10 mouse cellular contexts compared by ENCODE assay signal in genomic region chr19:34241247-34241915, GRCm38 (mm10). TPM values are rescaled to one million over a fixed set of nuclear protein-coding genes. Genes with fewer than 3 reads are reported as not detected.
DNase-seq lines count a peak whose midpoint lies in the region; ATAC-seq and TF ChIP-seq lines count a peak whose summit lies in the region.
"Had no signal": no experiment of that assay in that cellular context is flagged by ENCODE, and none has a peak within 500 bp of the region (broad histone marks: within the 10 kb centered on the region; RNA-seq: fewer than 3 reads in every experiment).

No protein-coding gene starts in this region.

- WGBS in kidney, adult 2 months: 63% methylated on average over 15 of the region's 15 CpGs
- 66% methylated on average over 15 of the region's 15 CpGs for WGBS in kidney, embryonic 14.5 days
- WGBS in heart, embryonic 10.5 days: 65% methylated on average over 15 of the region's 15 CpGs

- H3K27ac ChIP-seq in kidney, adult 2 months (ENCODE audit: insufficient read depth, low read depth, low read length): no peak overlapping the region
- no peak overlapping the region for H3K27ac ChIP-seq in kidney, embryonic 14.5 days (ENCODE audit: low read depth, low read length)
- no peak overlapping the region for H3K27ac ChIP-seq in heart, embryonic 10.5 days
- H3K27ac ChIP-seq: embryonic facial prominence, embryonic 12.5 days; limb, embryonic 13.5 days had no signal

- H3K9ac ChIP-seq in kidney, embryonic 14.5 days (ENCODE audit: low read depth, low read length): no peak overlapping the region
- H3K9ac ChIP-seq: embryonic facial prominence, embryonic 12.5 days; limb, embryonic 13.5 days had no signal

- intact Hi-C loops in gastrocnemius, postnatal 36 days (cut with DNase I): loop anchor here (5.0 to 10.0 kb wide), 2 partner anchors 91 to 393 kb away; no protein-coding TSS in a partner anchor

- H3K36me3 ChIP-seq in kidney, adult 2 months (ENCODE audit: control insufficient read depth, insufficient read depth, low read length): no peaks in the 10 kb centered on the region
- H3K36me3 ChIP-seq in kidney, embryonic 14.5 days (ENCODE audit: control insufficient read depth, insufficient read depth, low read length): no peaks in the 10 kb centered on the region
- H3K36me3 ChIP-seq in heart, embryonic 10.5 days: peaks cover 48% of the 10 kb centered on the region
- H3K36me3 ChIP-seq: embryonic facial prominence, embryonic 12.5 days had no signal

- in situ Hi-C loops in Patski (cut with MboI; ENCODE audit: low pct_unique_long_range_greater_than_20kb): loop anchor here (5.0 to 25.0 kb wide), 3 partner anchors 91 to 854 kb away; partner anchors contain the start of gene Rnls

- DNase-seq in kidney, adult 2 months: peak; percentile 59
- DNase-seq in CD4-positive, CD25-positive, alpha-beta regulatory T cell, adult 2 months (ENCODE audit: low read depth, low spot score): peak; percentile 70
- DNase-seq in Patski (ENCODE audit: low read depth, low spot score): no peak
- no peak for DNase-seq in urinary bladder, postnatal 10 days (ENCODE audit: low spot score)
- no peak for DNase-seq in gastrocnemius, postnatal 36 days
- DNase-seq in heart, embryonic 10.5 days (ENCODE audit: low spot score): no peak

- TF ChIP-seq CTCF in kidney, adult 2 months (conservative IDR thresholded peaks at IDR 0.05; ENCODE audit: insufficient read depth, insufficient read length, low read depth, low read length): peak; percentile 30; the same call in 1 of the 2 replicates
- TF ChIP-seq CTCF in Patski (IDR thresholded peaks at IDR 0.05): peak; percentile 64

- H3K4me1 ChIP-seq in kidney, adult 2 months (ENCODE audit: control insufficient read depth, insufficient read depth, low read length): no peaks in the 10 kb centered on the region
- no peaks in the 10 kb centered on the region for H3K4me1 ChIP-seq in kidney, embryonic 14.5 days (ENCODE audit: control insufficient read depth, insufficient read depth, low read length)
- no peaks in the 10 kb centered on the region for H3K4me1 ChIP-seq in heart, embryonic 10.5 days
- H3K4me1 ChIP-seq: embryonic facial prominence, embryonic 12.5 days; limb, embryonic 13.5 days had no signal

- no peak for TF ChIP-seq POLR2A in kidney, adult 2 months (IDR thresholded peaks at IDR 0.05; ENCODE audit: low read depth, low read length)

- CTCF ChIA-PET in Patski (lab: Charles Lee): interaction anchor here (0.9 to 1.5 kb wide), 12 partner anchors 10 to 252 kb away, joined by 3 to 7 read pairs (median 3); no protein-coding TSS in a partner anchor

- no peak overlapping the region for H3K4me3 ChIP-seq in kidney, adult 2 months (ENCODE audit: insufficient read depth, low read depth, low read length)
- no peak overlapping the region for H3K4me3 ChIP-seq in kidney, embryonic 14.5 days (ENCODE audit: low read length)
- no peak overlapping the region for H3K4me3 ChIP-seq in heart, embryonic 10.5 days
- H3K4me3 ChIP-seq: embryonic facial prominence, embryonic 12.5 days; limb, embryonic 13.5 days had no signal

- H3K4me2 ChIP-seq in kidney, embryonic 14.5 days (replicated peaks; ENCODE audit: low read depth, low read length): no peak overlapping the region
- H3K4me2 ChIP-seq: embryonic facial prominence, embryonic 12.5 days; limb, embryonic 13.5 days had no signal

- H3K9me3 ChIP-seq in kidney, embryonic 14.5 days (ENCODE audit: control insufficient read depth, low read length): no peaks in the 10 kb centered on the region
- no peaks in the 10 kb centered on the region for H3K9me3 ChIP-seq in heart, embryonic 10.5 days
- H3K9me3 ChIP-seq: embryonic facial prominence, embryonic 12.5 days; limb, embryonic 13.5 days had no signal

- POLR2A ChIA-PET in Patski (lab: Charles Lee): no interaction called here

- no peaks in the 10 kb centered on the region for H3K27me3 ChIP-seq in kidney, adult 2 months (replicated peaks; ENCODE audit: control insufficient read depth, insufficient read depth, low read length)
- no peaks in the 10 kb centered on the region for H3K27me3 ChIP-seq in kidney, embryonic 14.5 days (ENCODE audit: control insufficient read depth, insufficient read depth, low read length)
- H3K27me3 ChIP-seq in Patski: no peaks in the 10 kb centered on the region
- H3K27me3 ChIP-seq in heart, embryonic 10.5 days (ENCODE audit: insufficient read depth, poor library complexity, severe bottlenecking): no peaks in the 10 kb centered on the region
- H3K27me3 ChIP-seq: embryonic facial prominence, embryonic 12.5 days; limb, embryonic 13.5 days had no signal

- ATAC-seq in kidney, embryonic 14.5 days (ENCODE audit: low FRiP score, low TSS enrichment): no peak
- no peak for ATAC-seq in Patski
- peak; percentile 62 for ATAC-seq in inflammation-experienced regulatory T-cells, adult 6 months

RNA-seq across cellular contexts. Expression of gene Acta2, which starts 14.0 kb away (rescaled TPM):
- 88.2 and 172 TPM in 2 replicates for polyA plus RNA-seq in kidney, adult 2 months (2012; rRNA removed)
- polyA plus RNA-seq in kidney, embryonic 14.5 days (2014; fragmentation: Nextera tagmentation; extraction: Ambion mirVana): 64.4 and 115 TPM in 2 replicates
- polyA plus RNA-seq in Patski (2021): 787 TPM
- under 1 TPM in 2 of 3 experiments, not detected in 1; 0.16 to 0.64 TPM for polyA plus RNA-seq in inflammation-experienced regulatory T-cells, adult 6 months (2017; shearing (Covaris generic))
- 10 to 100 TPM; 38.5 to 49.4 TPM for total RNA-seq in gastrocnemius, postnatal 36 days (2021)
- 1,821 and 2,118 TPM in 2 replicates for polyA plus RNA-seq in heart, embryonic 10.5 days (2016; fragmentation: Nextera tagmentation; extraction: Ambion mirVana)

RNA-seq across cellular contexts. Expression of gene Fas, which starts 49.1 kb away (rescaled TPM):
- polyA plus RNA-seq in kidney, adult 2 months (2012; rRNA removed): 3.7 and 4.6 TPM in 2 replicates
- 1.8 and 3.1 TPM in 2 replicates for polyA plus RNA-seq in kidney, embryonic 14.5 days (2014; fragmentation: Nextera tagmentation; extraction: Ambion mirVana)
- 21.0 TPM for polyA plus RNA-seq in Patski (2021)
- polyA plus RNA-seq in inflammation-experienced regulatory T-cells, adult 6 months (2017; shearing (Covaris generic)): 100 to 1,000 TPM; 124 to 144 (median 139) TPM
- 1 to 10 TPM; 4.6 to 5.0 TPM for total RNA-seq in gastrocnemius, postnatal 36 days (2021)
- 1.1 and 4.8 TPM in 2 replicates for polyA plus RNA-seq in heart, embryonic 10.5 days (2016; fragmentation: Nextera tagmentation; extraction: Ambion mirVana)

RNA-seq across cellular contexts. Expression of gene Stambpl1, which starts 49.4 kb away (rescaled TPM):
- polyA plus RNA-seq in kidney, adult 2 months (2012; rRNA removed): 1.6 and 2.2 TPM in 2 replicates
- polyA plus RNA-seq in kidney, embryonic 14.5 days (2014; fragmentation: Nextera tagmentation; extraction: Ambion mirVana): 4.6 and 5.5 TPM in 2 replicates
- 21.6 TPM for polyA plus RNA-seq in Patski (2021)
- 10 to 100 TPM; 55.7 to 96.7 (median 78.8) TPM for polyA plus RNA-seq in inflammation-experienced regulatory T-cells, adult 6 months (2017; shearing (Covaris generic))
- under 1 TPM; 0.79 TPM for total RNA-seq in gastrocnemius, postnatal 36 days (2021)
- polyA plus RNA-seq in heart, embryonic 10.5 days (2016; fragmentation: Nextera tagmentation; extraction: Ambion mirVana): 3.9 and 6.3 TPM in 2 replicates

Comparison
In these comparisons a context has a peak if more than half of its experiments do, and no peak if none do; other contexts are left out.
1. DNase-seq: peak in kidney, adult 2 months (single experiment) and CD4-positive, CD25-positive, alpha-beta regulatory T cell, adult 2 months (single experiment); none in Patski (single experiment), urinary bladder, postnatal 10 days (single experiment), gastrocnemius, postnatal 36 days (0 of 2) and heart, embryonic 10.5 days (single experiment).
2. RNA of gene Acta2, which starts 14.0 kb away (polyA plus RNA-seq): 1,821 to 2,118 TPM in heart, embryonic 10.5 days, 787 TPM in Patski (single experiment), 64.4 to 115 TPM in kidney, embryonic 14.5 days and 88.2 to 172 TPM in kidney, adult 2 months; 0.16 to 0.64 TPM in inflammation-experienced regulatory T-cells, adult 6 months; every median in the first group is over 10 times any median in the second.